Mouse (Mus musculus) mouse embryonic stem cell (cell line): Measurements from ENCODE around the gene Fcrl1.

Source experiments
- in situ Hi-C, 2 experiments: fragments of 300-500 bp; cut with MboI; formaldehyde crosslinking; loops; 1 replicate in 1 of 2; 3 replicates in 1 of 2; pipeline ENCODE4 v1.14.3; 2019 to 2020; ENCODE audit warnings: low sequenced_read_pairs in 2 of 2, low pct_unique_long_range_greater_than_20kb in 1 of 2, mixed read lengths in 1 of 2; ENCODE audit not compliant: unreplicated experiment in 1 of 2

Gene Fcrl1

DNA sequence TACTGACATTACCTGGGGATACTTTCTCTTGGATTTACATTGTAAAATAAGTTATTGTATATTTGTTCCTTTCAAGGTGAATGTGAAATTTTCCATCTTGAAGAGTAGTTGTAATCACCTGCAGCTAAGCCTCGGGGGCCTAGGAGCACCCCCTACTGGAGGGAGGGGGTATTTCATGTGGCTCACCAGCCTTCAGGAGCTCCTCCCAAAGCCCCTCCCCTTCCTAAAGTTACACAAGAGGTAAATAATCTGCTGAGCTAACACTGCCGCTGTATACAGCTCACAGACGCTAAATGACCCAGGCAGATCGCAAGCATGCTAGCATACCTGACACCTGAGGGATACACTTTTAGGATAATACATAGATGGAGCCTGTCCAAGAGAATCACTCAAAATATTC, 32.0 kb downstream of the Fcrl1 start:
- in situ Hi-C loops, result no loop called here

DNA sequence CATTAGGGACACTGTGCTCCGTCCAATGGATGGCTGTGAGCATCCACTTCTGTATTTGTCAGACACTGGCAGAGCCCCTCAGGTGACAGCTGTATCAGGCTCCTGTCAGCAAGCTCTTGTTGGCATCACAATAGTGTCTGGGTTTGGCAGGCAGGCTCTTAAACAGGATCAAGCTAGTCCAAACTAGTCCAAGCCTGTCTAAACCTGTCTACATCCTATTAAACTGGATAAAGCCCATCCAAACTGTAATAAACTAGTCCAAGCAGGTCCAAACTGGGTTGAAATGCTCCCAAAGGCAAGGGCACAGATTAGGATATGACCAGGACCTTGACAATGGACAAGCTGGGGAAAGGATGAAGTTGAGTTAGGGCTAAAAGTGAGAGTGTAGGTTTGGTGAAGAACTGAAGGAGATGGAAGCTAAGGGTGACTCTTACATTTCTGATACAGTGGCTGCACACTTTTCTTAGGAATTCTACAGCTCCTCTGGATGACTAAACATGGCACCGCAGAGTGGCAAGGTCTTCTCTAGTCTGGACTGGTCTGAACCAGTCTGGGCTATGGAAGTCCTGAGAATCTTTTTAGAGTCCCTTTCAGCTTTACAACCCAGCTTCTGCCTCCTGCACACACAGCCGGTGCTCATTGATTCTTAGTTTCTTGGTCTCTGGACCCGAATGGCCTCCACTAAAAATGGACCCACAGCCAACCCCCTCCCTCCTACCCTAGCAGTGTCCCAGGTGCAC, 33.2 kb downstream of the Fcrl1 start:
- in situ Hi-C loops, result no loop called here

DNA sequence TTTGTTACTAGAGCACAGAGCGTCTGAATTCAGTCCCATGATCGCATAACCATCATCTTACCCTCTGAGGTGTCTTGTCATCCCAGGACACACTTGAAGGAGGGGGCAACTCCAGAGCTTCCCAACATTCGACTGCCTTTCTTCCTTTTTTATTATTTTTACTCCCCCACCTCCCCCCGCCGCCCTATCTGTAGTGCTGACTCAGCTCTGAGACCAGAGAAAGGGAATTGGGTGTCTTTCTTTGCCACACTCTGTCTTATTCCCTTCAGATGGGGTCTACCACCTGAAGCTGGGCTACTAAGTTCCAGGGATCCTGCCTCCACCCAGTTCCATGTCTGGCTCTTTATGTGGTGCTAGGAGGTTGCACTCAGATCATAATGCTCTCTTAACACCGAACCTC, 34.4 kb downstream of the Fcrl1 start:
- in situ Hi-C loops, result loop anchor here in 1 of 2 experiments (10.0 kb wide), 1 partner anchor 84 kb away; no protein-coding TSS in a partner anchor

DNA sequence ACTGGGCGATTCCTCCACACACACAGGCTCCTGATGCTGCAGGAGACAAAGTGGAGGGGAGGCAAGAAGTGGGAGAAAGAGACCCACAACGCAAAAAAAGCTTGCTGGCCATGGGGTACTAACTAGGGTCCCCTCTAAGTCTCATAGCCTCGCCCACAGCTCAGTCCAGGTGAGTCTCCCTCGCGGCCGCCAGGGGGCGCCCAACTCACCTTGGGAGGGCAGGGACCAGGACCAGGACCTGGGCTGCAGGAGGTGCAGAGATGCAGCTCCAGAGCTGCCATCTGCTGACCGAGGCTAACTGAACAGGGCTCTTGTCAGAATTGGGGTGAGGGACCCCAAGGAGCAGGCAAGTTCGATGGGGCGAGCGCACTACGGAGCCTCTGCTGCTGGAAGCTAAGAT, 35.0 kb downstream of the Fcrl1 start:
- in situ Hi-C loops, result loop anchor here in 1 of 2 experiments (10.0 kb wide), 1 partner anchor 84 kb away; no protein-coding TSS in a partner anchor

DNA sequence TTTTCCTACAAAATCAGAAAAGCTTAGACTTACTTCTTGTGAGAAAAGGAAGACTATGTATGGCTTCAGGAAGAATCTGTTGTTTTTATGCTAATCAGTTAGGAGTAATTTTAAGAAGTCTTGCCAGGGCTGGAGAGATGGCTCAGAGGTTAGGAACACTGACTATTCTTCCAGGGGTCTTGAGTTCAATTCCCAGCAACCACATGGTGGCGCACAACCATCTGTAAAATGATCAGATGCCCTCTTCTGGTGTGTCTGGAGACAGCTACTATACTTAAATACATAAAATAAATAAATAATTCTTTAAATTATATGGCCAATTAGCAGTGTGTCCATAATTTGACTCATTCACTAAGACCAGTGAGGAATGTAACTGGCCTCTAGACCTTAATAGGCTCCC, 44.5 kb downstream of the Fcrl1 start:
- in situ Hi-C loops, result no loop called here

DNA sequence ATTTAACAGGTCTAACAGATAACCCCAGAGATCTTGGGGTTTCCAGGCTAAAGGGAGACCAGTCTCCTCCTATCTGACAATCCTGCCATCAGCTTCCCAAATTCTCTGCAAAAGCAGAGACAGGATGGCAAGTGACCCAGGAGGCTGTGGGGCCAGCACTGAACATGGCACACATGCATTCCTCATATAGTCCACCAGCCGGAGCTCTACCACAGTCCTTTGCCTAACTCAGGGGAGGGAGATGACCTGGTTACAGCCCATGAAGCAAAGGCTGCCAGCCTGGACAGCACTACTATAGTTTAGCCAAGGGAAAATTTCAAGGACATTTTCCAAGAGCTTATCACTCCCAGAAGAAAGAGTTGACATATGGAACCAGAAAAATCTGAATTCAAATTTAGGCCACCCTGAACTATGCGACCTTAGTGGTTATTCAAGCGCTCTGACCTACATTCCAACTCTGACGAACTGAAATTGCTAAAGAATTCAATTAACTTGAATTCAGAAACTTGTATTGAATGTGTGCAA, 46.3 kb downstream of the Fcrl1 start:
- in situ Hi-C loops, result no loop called here

DNA sequence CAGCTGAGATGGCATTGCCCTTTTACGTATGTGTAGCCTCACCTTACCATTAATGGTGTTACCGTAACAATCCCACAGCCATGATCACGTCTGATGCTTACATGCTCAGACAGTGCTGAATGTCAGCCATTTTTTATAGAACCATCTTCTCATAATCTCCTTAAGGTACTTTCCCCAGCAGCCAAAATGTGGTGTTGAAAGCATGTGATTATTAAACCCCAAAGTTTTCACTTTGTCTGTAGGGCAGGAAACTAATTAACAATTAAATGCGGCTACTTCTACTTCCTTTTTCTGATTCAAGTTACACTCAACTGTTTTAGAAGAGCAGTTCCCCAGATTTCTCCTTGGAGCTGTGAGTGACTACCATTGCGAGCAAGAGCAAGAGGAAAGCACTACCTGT, 59.3 kb downstream of the Fcrl1 start, which contains the start of gene Fcrl5:
Gene Fcrl5, plus strand, starts transcription at position 295 of the 400 bp plus-strand sequence.
- in situ Hi-C loops, result no loop called here

DNA sequence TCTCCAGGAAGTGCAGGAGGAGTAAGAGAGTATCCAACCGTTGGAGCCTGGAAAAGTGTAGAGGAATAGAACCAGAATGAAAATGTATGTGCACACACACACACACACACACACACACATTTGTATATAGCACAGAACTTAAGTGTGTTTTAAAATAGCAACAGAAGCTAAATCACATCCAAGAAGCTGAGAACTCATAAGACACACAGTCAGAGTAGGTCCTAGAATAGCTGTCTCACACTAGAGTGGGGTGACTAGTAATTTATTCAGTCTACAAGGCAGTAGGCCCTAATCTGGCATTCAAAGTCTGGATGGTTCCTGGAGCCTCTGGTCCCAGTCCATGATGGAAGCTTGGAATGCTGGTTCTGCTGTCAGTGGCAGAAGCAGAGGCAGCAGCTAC, 64.4 kb downstream of the Fcrl1 start:
- in situ Hi-C loops, result no loop called here

DNA sequence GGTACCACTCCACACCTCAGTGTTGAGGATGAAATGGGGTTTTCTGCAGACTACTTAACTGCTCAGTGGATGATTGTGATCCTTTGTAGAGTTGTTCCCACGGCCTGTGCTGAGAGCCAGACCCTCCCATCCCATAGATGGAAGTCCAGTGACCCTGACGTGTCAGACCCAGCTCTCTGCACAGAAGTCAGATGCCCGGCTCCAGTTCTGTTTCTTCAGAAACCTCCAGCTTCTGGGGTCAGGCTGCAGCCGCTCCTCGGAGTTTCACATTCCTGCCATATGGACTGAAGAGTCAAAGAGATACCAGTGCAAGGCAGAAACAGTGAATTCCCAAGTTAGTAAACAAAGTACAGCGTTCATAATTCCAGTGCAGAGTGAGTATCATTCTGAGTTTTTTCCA, 67.8 kb downstream of the Fcrl1 start:
- in situ Hi-C loops, result no loop called here
